Mouse (Mus musculus): ENCODE data around the gene Il21.

GRCm38 (mm10) chr3:37191953-37192352, 40.5 kb downstream of the Il21 start:
- no peak for TF ChIP-seq ZC3H11A (IDR thresholded peaks at IDR 0.05; ENCODE audit: low read depth, low read length)
- no peak for TF ChIP-seq TBP (conservative IDR thresholded peaks at IDR 0.05; ENCODE audit: low read depth, low read length)
- no peak for TF ChIP-seq POLR2A (IDR thresholded peaks at IDR 0.05; ENCODE audit: low read depth, low read length)
- no peak for TF ChIP-seq UBTF (IDR thresholded peaks at IDR 0.05; ENCODE audit: low read depth, low read length)
